Mouse (Mus musculus): ENCODE measurements at regions not wholly inside any gene's neighbourhood (a gene's known extent, or its start where the extent isn't known, plus 50 kb on each side); places are given as distances from the start of the nearest gene placed in this dataset.

DNA sequence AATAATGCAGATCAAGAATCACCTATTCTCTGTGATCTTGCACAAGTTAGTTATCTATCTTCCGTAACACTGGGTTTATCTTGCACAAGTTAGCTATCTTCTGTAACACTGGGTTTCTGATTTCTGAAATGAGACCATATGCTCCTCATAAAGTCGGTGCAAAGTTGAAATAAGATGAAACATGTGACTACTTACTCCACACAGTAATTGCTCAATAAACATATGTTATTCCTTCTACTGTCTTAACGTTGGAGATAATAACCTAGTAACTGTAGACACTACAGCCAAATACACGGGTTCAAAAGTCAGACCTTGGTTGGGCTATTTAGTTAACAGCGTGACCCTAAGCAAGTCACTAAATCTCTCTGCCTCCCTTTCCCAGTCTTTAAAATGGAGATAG is 65.8 kb upstream of the Atp11b start:
- no peak for DNase-seq (ENCODE audit: low spot score)

DNA sequence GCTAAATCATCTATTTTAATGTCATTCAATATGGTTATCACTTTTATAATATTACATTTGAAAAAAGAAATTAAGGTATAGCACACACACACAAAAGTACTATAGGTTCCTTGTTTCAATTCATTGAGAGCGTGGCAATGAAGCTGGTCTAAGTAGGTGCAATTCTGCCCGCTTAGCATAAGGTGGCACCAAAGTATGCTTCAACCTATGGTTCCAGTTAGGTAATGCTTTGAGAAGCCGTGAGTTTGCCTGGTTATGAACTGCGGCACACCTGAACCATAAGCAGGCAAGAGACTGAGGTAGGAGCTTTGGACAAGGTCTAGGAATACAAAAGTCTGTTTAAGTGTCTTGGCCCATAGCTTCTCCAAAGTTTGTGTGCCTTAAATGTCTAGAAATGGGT is 65.1 kb upstream of the Atp11b start:
- peak; percentile 18 for DNase-seq (ENCODE audit: low spot score)

DNA sequence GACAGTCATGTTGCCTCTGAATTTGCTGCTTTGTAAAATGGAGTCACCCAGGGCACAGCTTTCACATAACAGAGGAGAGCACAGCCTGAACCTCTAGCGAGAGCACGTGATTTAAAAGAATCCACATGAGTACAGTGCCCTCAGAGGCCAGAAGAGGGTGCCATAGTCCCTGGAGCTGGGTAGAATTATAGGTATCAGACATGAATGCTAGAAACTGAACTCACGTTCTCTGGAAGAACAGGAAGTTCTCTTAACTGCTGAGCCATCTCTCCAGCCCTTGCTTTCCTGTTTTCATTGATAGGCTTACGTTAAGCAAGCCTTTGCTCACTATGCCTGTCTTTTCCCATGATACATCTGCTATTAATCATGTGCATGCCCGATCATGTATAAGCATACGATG is 60.9 kb upstream of the Atp11b start:
- DNase-seq (ENCODE audit: low spot score) = peak; percentile 70

DNA sequence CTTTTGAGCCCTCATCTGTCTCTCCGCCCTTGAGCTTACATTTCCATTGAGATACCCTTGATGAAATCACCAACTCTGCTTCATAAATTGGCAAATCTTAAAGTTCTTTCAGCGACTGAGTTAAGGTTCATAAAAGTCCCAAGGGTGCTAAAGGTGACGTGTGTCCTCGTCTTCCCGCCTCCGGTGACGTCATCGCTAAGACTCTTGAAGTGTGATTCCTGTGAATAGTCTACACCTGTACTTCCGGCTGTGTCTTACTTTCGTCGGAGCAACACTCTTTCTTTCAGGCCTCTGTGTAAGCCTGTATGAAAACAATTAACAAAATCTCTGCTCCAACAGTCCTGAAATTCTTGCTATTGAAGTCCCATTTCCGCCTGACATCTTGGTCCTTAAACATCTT is 60.4 kb upstream of the Atp11b start:
- no peak for DNase-seq (ENCODE audit: low spot score)

DNA sequence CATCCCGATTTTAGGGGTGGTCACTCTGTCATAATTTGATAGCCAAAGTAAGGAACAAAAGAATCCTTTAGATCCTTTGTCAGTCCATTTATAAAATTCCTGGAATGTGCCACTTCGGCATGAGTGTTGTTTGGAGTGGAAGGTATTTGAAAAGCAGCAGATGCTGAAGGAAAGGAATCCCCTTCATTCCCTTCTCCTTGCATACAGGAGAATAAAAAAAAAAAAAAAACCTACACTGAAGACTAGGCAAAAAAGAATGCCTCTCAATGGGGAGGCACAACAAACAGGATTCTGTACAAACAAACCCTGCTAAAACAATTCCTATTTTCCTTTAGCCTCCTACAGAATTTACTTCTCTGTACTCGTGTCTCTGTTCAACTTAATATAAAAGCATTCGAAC is 59.7 kb upstream of the Atp11b start:
- DNase-seq (ENCODE audit: low spot score) = no peak

DNA sequence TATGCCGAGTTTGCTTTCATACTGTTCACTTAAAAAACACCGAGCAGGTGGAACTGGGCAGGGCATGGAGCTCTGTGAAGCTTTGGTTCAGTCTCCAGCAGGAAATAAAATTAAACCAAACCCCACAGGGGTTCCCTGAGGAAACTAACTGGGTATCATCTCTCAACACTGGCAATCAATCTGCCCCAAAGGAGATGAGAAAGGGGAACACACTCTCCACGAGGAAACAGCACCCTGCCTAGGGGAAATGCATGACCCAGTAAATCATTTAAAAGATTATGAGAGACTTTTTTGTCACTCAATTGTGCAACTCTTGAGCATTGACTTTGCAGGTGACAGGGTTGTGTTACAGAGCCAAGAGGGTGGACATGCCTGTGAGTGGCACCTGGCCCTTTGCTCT is 58.0 kb upstream of the Atp11b start:
- no peak for DNase-seq (ENCODE audit: low spot score)

DNA sequence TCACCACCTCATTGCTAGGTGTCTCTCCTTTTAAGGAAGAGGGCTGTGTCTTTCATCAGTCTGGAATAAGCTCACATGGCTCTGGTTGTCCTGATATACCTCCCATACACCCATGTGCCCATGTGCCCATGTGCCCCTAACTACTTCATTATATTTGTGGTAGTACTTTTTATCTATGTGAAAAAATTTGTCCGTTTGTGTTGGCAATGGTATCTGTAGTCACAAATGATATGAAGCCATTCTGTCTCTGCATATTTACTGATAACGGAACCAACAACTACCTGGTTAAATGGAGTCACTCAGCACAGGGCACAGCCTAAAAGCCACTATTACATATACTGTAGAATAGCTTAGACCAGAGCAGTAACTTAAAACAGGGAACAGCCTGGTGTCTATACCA is 54.6 kb upstream of the Atp11b start:
- no peak for DNase-seq (ENCODE audit: low spot score)

DNA sequence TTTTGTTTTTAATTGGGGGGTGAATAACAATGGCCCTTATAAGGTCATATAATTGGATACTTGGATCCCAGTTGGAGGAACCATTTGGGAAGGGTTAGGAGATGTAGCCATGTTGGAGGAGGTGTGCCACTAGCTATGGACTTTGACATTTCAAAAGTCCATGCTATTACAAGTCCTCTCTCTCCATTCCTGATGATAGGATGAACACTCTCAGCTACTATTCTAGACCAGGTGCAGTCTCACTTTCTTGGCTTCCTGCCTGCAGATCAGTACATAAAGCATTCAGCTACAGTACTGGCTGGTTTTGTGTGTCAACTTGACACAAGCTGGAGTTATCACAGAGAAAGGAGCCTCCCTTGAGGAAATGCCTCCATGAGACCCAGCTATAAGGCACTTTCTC is 53.9 kb upstream of the Atp11b start:
- no peak for DNase-seq (ENCODE audit: low spot score)

DNA sequence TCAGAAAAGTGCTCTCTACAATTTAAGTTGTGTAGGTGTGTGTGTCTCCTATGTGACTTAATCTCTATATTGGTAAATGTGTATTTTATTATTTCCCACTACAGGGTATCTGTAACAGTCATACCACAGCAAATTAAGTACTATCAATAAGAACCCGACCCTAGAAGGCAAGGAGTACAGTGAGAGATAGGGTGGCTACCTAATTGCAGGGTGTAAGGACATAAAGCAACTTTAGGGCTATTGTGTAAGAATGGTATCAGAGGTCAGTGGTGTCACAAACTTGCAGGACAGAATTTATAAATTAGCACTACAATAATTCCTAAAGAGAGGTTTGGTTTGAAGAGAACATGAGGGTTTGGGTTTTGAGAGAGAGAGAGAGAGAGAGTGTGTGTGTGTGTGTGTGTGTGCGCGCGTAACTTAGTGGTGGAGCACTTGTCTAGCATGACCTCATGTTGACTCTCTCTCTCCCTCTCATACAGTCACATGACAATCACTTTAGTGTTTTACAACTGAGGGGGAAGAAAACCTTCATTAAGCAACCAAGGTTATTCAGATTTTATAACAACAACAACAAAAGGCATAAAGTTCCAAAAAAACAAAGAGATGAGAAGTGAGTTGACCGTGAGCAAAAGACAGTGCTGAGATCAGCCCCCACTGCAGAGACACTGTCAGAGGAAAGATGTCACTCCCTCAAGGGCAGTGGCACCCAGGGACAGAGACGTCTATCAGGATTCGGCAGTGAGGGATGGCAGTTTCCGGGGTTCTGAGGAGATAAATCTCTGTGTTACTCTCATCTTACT is 50.2 kb upstream of the Atp11b start:
- DNase-seq (ENCODE audit: low spot score) = no peak
